Mouse (Mus musculus): ENCODE results near the gene Wwox. TPM values are rescaled to one million over a fixed set of nuclear protein-coding genes. Genes with fewer than 3 reads are reported as not detected.

Wwox gene
- polyA plus RNA-seq, 1 experiment: 13.5 TPM

DNA sequence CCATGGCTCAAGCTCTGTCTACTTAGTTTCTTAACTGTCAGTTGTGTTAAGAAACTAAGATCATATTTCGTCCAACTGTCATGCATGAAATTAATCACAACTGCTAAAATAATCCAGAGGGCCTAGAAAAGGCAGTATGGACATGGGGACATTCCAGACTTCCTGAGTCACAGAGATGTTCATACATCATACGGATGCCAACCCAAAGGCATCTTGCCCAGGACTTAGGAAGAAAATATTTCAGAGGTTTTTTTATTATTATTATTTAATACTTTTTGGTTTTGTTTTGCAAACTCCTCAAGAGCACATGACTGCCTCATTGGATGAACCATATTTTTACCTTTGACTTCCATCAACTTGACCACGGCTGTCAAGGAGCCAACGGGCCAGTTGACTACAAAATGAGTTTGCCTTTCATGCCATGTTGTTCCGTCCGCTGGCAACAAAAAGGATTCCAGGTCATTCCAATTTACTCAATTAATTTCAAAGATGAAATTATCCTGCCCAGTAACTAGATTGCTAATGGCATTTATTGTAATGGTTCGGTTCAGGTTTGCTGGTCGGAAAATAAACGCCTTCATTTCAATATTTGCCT is 367.5 kb downstream of the Wwox start:
- 91% methylated on average over 9 of the region's 9 CpGs for WGBS
- TF ChIP-seq POLR2A (IDR thresholded peaks at IDR 0.05; ENCODE audit: borderline replicate concordance, control insufficient read depth, low read depth, low read length) (no peak), CTCF (IDR thresholded peaks at IDR 0.05; ENCODE audit: control insufficient read depth, insufficient read depth, low read length) (no peak)
- Histone ChIP-seq H3K4me1 (ENCODE audit: control insufficient read depth, insufficient read depth, low read length) (peaks cover 2% of the 10 kb centered on the region; the same call in 1 of the 2 replicates), H3K27ac (ENCODE audit: control insufficient read depth, insufficient read depth, low read depth, low read length, poor library complexity) (no peak overlapping the region), H3K4me3 (replicated peaks; ENCODE audit: control insufficient read depth, low read depth, low read length) (no peak overlapping the region)

- H3K4me3 ChIP-seq (replicated peaks; ENCODE audit: control insufficient read depth, low read depth, low read length): no peak overlapping the region
- no peak overlapping the region for H3K27ac ChIP-seq (ENCODE audit: control insufficient read depth, insufficient read depth, low read depth, low read length, poor library complexity)
- H3K4me1 ChIP-seq (ENCODE audit: control insufficient read depth, insufficient read depth, low read length): peaks cover 2% of the 10 kb centered on the region; the same call in 1 of the 2 replicates
- WGBS: 84% methylated on average over 22 of the region's 22 CpGs
- no peak for TF ChIP-seq CTCF (IDR thresholded peaks at IDR 0.05; ENCODE audit: control insufficient read depth, insufficient read depth, low read length)
- no peak for TF ChIP-seq POLR2A (IDR thresholded peaks at IDR 0.05; ENCODE audit: borderline replicate concordance, control insufficient read depth, low read depth, low read length)
Measured at GRCm38 (mm10) chr8:114807676-114808426, 368.4 kb downstream of the Wwox start.

DNA sequence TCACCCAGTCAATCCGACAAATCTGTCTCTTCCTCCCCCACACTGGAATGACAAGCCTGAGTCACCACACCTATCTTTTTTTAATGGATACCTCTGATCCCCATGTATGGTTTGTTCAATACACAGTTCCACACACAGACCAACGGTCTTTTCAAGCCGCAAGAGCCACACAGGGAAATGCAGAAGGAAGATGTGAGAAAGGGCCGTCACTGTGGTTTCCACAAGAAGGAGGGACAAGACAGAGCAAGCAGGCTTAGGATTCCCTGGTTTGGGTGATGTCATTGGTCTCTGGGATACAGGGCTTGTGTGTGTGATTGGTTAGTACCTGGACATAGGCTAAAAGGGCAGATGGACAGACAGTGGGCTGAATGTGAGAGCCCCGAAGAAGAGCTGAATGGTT is 371.0 kb downstream of the Wwox start:
- peaks cover 4% of the 10 kb centered on the region; the same call in 1 of the 2 replicates for H3K4me1 ChIP-seq (ENCODE audit: control insufficient read depth, insufficient read depth, low read length)
- H3K27ac ChIP-seq (ENCODE audit: control insufficient read depth, insufficient read depth, low read depth, low read length, poor library complexity): no peak overlapping the region
- WGBS: 32% methylated on average over 5 of the region's 5 CpGs
- H3K4me3 ChIP-seq (replicated peaks; ENCODE audit: control insufficient read depth, low read depth, low read length): no peak overlapping the region
- no peak for TF ChIP-seq CTCF (IDR thresholded peaks at IDR 0.05; ENCODE audit: control insufficient read depth, insufficient read depth, low read length)
- TF ChIP-seq POLR2A (IDR thresholded peaks at IDR 0.05; ENCODE audit: borderline replicate concordance, control insufficient read depth, low read depth, low read length): no peak

DNA sequence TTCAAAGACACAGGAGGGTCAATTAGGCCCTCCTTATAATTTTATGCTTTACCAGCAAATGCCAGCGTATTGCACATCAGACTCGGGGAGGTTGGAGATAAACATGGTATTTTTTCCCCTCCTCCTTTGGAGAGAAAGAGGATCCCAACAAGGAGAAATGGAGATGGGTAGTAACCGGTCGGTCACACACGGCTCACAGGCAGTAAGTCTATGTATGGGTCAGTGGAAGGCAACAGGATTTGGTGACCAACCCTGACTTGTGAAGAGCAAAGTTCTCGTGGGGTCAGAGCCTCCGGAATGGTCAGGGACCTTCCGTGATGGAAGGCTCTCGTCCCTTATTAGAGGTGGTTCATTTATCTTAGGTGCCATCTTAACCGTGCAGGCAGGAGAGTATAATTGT is 374.4 kb downstream of the Wwox start:
- H3K4me1 ChIP-seq (ENCODE audit: control insufficient read depth, insufficient read depth, low read length): peaks cover 4% of the 10 kb centered on the region; the same call in 1 of the 2 replicates
- H3K27ac ChIP-seq (ENCODE audit: control insufficient read depth, insufficient read depth, low read depth, low read length, poor library complexity): no peak overlapping the region
- WGBS: 91% methylated on average over 10 of the region's 10 CpGs
- no peak overlapping the region for H3K4me3 ChIP-seq (replicated peaks; ENCODE audit: control insufficient read depth, low read depth, low read length)
- no peak for TF ChIP-seq CTCF (IDR thresholded peaks at IDR 0.05; ENCODE audit: control insufficient read depth, insufficient read depth, low read length)
- TF ChIP-seq POLR2A (IDR thresholded peaks at IDR 0.05; ENCODE audit: borderline replicate concordance, control insufficient read depth, low read depth, low read length): no peak

- 15% methylated on average over 10 of the region's 10 CpGs for WGBS
- H3K4me1 ChIP-seq (ENCODE audit: control insufficient read depth, insufficient read depth, low read length): peaks cover 4% of the 10 kb centered on the region; the same call in 1 of the 2 replicates
- no peak overlapping the region; the same call in 1 of the 2 replicates for H3K27ac ChIP-seq (ENCODE audit: control insufficient read depth, insufficient read depth, low read depth, low read length, poor library complexity)
- H3K4me3 ChIP-seq (replicated peaks; ENCODE audit: control insufficient read depth, low read depth, low read length): no peak overlapping the region
- TF ChIP-seq CTCF (IDR thresholded peaks at IDR 0.05; ENCODE audit: control insufficient read depth, insufficient read depth, low read length) (no peak), POLR2A (IDR thresholded peaks at IDR 0.05; ENCODE audit: borderline replicate concordance, control insufficient read depth, low read depth, low read length) (no peak)
Measured at GRCm38 (mm10) chr8:114814769-114815736, 375.6 kb downstream of the Wwox start.

DNA sequence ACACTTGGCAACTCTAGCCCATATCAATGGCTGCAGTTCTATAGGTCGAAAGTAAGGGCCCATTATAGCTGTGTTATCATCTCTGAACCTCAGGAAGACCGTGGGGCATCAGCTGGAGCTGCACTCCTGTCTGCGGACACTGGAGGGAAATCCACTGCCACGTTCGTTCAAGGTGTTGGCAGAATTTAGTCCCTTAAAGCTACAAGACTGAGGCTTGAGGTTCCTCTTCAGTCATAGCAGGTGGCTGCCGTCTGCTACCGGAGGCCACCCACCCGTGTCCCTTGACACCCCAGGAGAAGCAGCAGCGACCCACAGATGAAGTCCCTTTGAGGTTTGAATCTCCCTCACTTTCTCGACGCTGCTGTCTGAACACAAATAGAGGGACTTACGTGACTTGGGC is 376.9 kb downstream of the Wwox start:
- TF ChIP-seq CTCF (IDR thresholded peaks at IDR 0.05; ENCODE audit: control insufficient read depth, insufficient read depth, low read length): 0 out of 2 replicates have a peak, but pooled peaks have one; percentile 7
- 0 out of 2 replicates have a peak, but pooled peaks have one; percentile 23 for TF ChIP-seq POLR2A (IDR thresholded peaks at IDR 0.05; ENCODE audit: borderline replicate concordance, control insufficient read depth, low read depth, low read length)
- Histone ChIP-seq H3K4me1 (ENCODE audit: control insufficient read depth, insufficient read depth, low read length) (peaks cover 4% of the 10 kb centered on the region; the same call in 1 of the 2 replicates), H3K27ac (ENCODE audit: control insufficient read depth, insufficient read depth, low read depth, low read length, poor library complexity) (peak overlapping the region; percentile 60), H3K4me3 (replicated peaks; ENCODE audit: control insufficient read depth, low read depth, low read length) (peak overlapping the region; percentile 41)
- WGBS: 31% methylated on average over 12 of the region's 12 CpGs

DNA sequence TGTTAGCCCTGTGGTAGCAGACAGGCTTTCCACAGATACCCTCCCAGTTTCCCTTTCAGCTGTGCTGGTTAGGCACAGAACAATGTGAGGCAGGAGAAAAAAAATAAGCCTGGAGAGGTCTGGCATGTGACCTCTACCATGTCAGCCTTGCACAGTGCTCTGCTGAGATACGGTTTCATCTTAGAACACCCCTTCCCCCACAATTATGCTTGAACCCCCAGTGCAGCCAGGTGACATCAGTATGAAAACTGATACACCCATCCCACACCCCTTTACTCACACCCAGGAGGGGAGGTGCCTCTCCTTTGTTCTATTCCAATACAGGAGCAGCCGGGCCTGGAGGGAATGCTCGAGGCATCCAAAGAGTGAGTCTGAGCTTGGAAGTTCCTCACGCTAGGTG is 377.5 kb downstream of the Wwox start:
- whole genome bisulfite sequencing: 77% methylated on average over 4 of the region's 4 CpGs
- TF ChIP-seq POLR2A (IDR thresholded peaks at IDR 0.05; ENCODE audit: borderline replicate concordance, control insufficient read depth, low read depth, low read length) (no peak), CTCF (IDR thresholded peaks at IDR 0.05; ENCODE audit: control insufficient read depth, insufficient read depth, low read length) (no peak)
- no peak overlapping the region for H3K4me3 ChIP-seq (replicated peaks; ENCODE audit: control insufficient read depth, low read depth, low read length)
- peak overlapping the region; percentile 60; the same call in 1 of the 2 replicates for H3K27ac ChIP-seq (ENCODE audit: control insufficient read depth, insufficient read depth, low read depth, low read length, poor library complexity)
- H3K4me1 ChIP-seq (ENCODE audit: control insufficient read depth, insufficient read depth, low read length): peaks cover 4% of the 10 kb centered on the region; the same call in 1 of the 2 replicates
